Mouse (Mus musculus): ENCODE results near the gene Dthd1. TPM values are rescaled to one million over a fixed set of nuclear protein-coding genes. Genes with fewer than 3 reads are reported as not detected.

Gene Dthd1
- total and polyA plus RNA-seq, 2 experiments = not detected

DNA sequence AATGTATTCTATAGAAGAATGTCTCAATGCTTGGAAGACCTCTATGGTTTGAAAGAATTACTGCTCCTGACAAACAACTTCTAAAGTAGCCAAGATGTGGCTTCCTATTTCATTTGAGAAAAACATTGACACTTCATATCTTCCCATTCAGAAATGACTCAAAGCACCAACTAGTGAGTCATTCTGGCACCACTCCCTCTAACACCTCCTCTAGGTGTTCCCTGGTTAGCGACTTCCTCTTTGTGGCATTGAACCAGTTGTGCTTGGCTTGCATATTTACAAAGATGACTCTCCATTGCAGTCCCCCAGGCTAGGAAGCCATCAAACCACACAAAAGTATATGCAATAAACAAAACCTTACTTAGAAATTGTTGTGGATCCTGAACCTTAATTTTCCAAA is 2.1 kb downstream of the Dthd1 start:
- Histone ChIP-seq H3K79me2 (ENCODE audit: control insufficient read depth, insufficient read depth, low read length) (no peaks in the 10 kb centered on the region), H3K27me3 (ENCODE audit: control insufficient read depth, insufficient read depth, low read length) (no peaks in the 10 kb centered on the region), H3K36me3 (ENCODE audit: control insufficient read depth, insufficient read depth, low read length) (no peaks in the 10 kb centered on the region), H3K4me1 (ENCODE audit: control insufficient read depth, insufficient read depth, low read length) (no peaks in the 10 kb centered on the region), H3K4me3 (ENCODE audit: insufficient read depth, low read depth, low read length) (no peak overlapping the region), H3K9ac (ENCODE audit: low read depth, low read length) (no peak overlapping the region), H3K27ac (replicated peaks; ENCODE audit: insufficient read depth, low read depth, low read length) (no peak overlapping the region)
- peak; percentile 7 for DNase-seq (ENCODE audit: extremely low read depth, low read depth, low spot score)
- 62% methylated on average over 1 of the region's 1 CpGs for WGBS
- TF ChIP-seq CTCF (IDR thresholded peaks at IDR 0.05; ENCODE audit: low read depth, low read length) (no peak), POLR2A (IDR thresholded peaks at IDR 0.05; ENCODE audit: extremely low read depth, insufficient read depth, low read length) (no peak)

DNA sequence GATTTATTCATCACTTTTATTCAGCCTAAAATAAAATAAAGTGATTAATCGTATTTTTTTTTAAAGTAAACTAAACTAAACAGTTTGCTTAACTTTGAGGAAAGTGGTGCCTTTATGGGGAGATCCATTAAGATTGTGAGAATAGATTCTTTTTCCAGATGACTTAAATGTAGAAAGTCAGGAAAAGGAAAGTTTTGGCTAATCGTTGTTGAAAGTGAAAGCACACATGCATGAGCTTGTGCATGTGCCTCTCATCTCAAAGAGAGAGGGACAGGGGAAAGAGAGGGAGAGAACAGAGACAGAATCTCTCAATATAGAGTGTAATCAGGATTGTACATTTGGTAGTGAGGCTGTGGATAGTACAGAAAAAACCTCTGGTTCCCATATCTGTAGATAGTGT is 5.9 kb downstream of the Dthd1 start:
- no peaks in the 10 kb centered on the region for H3K27me3 ChIP-seq (ENCODE audit: control insufficient read depth, insufficient read depth, low read length)
- no peaks in the 10 kb centered on the region for H3K36me3 ChIP-seq (ENCODE audit: control insufficient read depth, insufficient read depth, low read length)
- no peak overlapping the region for H3K4me3 ChIP-seq (ENCODE audit: insufficient read depth, low read depth, low read length)
- no peak for DNase-seq (ENCODE audit: extremely low read depth, low read depth, low spot score)
- no peaks in the 10 kb centered on the region for H3K79me2 ChIP-seq (ENCODE audit: control insufficient read depth, insufficient read depth, low read length)
- no peaks in the 10 kb centered on the region for H3K4me1 ChIP-seq (ENCODE audit: control insufficient read depth, insufficient read depth, low read length)
- no peak overlapping the region for H3K9ac ChIP-seq (ENCODE audit: low read depth, low read length)
- H3K27ac ChIP-seq (replicated peaks; ENCODE audit: insufficient read depth, low read depth, low read length) = no peak overlapping the region
- TF ChIP-seq CTCF (IDR thresholded peaks at IDR 0.05; ENCODE audit: low read depth, low read length) (no peak), POLR2A (IDR thresholded peaks at IDR 0.05; ENCODE audit: extremely low read depth, insufficient read depth, low read length) (no peak)
- WGBS = 64% methylated on average over 2 of the region's 2 CpGs

DNA sequence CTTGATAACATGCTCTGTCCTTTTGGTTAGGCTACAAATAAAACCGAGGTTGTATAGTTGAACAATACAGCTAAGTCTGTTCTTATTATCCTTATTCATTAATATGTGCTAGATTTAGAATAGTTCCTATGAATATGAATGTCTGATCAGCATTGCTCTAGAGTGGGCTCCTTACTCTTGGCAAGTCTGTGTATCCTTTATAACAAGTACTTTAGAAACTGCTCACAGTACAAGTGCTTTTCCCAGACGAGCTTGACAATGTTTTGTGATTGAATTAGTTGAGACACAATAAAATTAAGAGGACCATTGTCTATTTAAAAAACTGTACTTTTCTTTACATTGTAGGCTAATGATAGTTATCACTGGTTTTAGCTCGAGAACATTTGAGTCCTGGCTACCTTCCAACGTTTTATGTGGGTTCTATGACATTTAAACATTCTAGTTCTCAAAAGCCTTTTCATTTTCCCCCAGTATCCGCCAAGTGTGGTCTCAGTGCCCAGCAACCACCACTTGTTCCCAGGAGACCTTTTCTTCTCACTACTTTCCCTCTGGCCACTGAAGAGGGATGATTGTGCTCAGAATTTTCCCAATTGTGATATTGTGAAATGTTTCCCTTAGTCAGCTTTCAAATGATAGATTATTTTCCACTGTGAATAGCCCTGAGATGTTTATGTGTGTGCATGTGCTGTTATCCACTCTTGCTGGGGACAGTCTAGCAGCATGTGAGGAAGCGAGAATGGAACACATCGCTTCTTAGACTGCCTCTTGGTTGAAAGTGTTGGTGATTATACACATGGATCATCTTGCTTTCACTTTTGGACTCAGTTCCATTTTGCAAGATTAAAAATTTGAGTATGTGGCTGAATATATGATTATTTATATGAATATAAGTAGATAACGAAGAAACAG is 7.0 kb downstream of the Dthd1 start:
- no peaks in the 10 kb centered on the region for H3K27me3 ChIP-seq (ENCODE audit: control insufficient read depth, insufficient read depth, low read length)
- H3K27ac ChIP-seq (replicated peaks; ENCODE audit: insufficient read depth, low read depth, low read length) = no peak overlapping the region
- WGBS = 70% methylated on average over 8 of the region's 8 CpGs
- H3K9ac ChIP-seq (ENCODE audit: low read depth, low read length) = no peak overlapping the region
- TF ChIP-seq POLR2A (IDR thresholded peaks at IDR 0.05; ENCODE audit: extremely low read depth, insufficient read depth, low read length) (no peak), CTCF (IDR thresholded peaks at IDR 0.05; ENCODE audit: low read depth, low read length) (no peak)
- DNase-seq (ENCODE audit: extremely low read depth, low read depth, low spot score) = no peak
- no peaks in the 10 kb centered on the region for H3K4me1 ChIP-seq (ENCODE audit: control insufficient read depth, insufficient read depth, low read length)
- no peaks in the 10 kb centered on the region for H3K79me2 ChIP-seq (ENCODE audit: control insufficient read depth, insufficient read depth, low read length)
- no peaks in the 10 kb centered on the region for H3K36me3 ChIP-seq (ENCODE audit: control insufficient read depth, insufficient read depth, low read length)
- H3K4me3 ChIP-seq (ENCODE audit: insufficient read depth, low read depth, low read length) = no peak overlapping the region

- TF ChIP-seq CTCF (IDR thresholded peaks at IDR 0.05; ENCODE audit: low read depth, low read length) (no peak), POLR2A (IDR thresholded peaks at IDR 0.05; ENCODE audit: extremely low read depth, insufficient read depth, low read length) (no peak)
- H3K4me1 ChIP-seq (ENCODE audit: control insufficient read depth, insufficient read depth, low read length) = no peaks in the 10 kb centered on the region
- 82% methylated on average over 3 of the region's 3 CpGs for WGBS
- H3K27me3 ChIP-seq (ENCODE audit: control insufficient read depth, insufficient read depth, low read length) = no peaks in the 10 kb centered on the region
- H3K27ac ChIP-seq (replicated peaks; ENCODE audit: insufficient read depth, low read depth, low read length) = no peak overlapping the region
- DNase-seq (ENCODE audit: extremely low read depth, low read depth, low spot score) = no peak
- no peak overlapping the region for H3K9ac ChIP-seq (ENCODE audit: low read depth, low read length)
- no peaks in the 10 kb centered on the region for H3K36me3 ChIP-seq (ENCODE audit: control insufficient read depth, insufficient read depth, low read length)
- no peak overlapping the region for H3K4me3 ChIP-seq (ENCODE audit: insufficient read depth, low read depth, low read length)
- no peaks in the 10 kb centered on the region for H3K79me2 ChIP-seq (ENCODE audit: control insufficient read depth, insufficient read depth, low read length)
These were observed 29.5 kb downstream of the Dthd1 start for GRCm38 (mm10) chr5:62842955-62843730.

- H3K27ac ChIP-seq (replicated peaks; ENCODE audit: insufficient read depth, low read depth, low read length) = no peak overlapping the region; the same call in 1 of the 2 replicates
- no peaks in the 10 kb centered on the region for H3K79me2 ChIP-seq (ENCODE audit: control insufficient read depth, insufficient read depth, low read length)
- no peaks in the 10 kb centered on the region for H3K36me3 ChIP-seq (ENCODE audit: control insufficient read depth, insufficient read depth, low read length)
- WGBS = 79% methylated on average over 6 of the region's 6 CpGs
- H3K4me3 ChIP-seq (ENCODE audit: insufficient read depth, low read depth, low read length) = no peak overlapping the region
- no peaks in the 10 kb centered on the region for H3K4me1 ChIP-seq (ENCODE audit: control insufficient read depth, insufficient read depth, low read length)
- no peak overlapping the region for H3K9ac ChIP-seq (ENCODE audit: low read depth, low read length)
- no peaks in the 10 kb centered on the region for H3K27me3 ChIP-seq (ENCODE audit: control insufficient read depth, insufficient read depth, low read length)
- DNase-seq (ENCODE audit: extremely low read depth, low read depth, low spot score) = peak; percentile 33
- no peak for TF ChIP-seq CTCF (IDR thresholded peaks at IDR 0.05; ENCODE audit: low read depth, low read length)
- no peak for TF ChIP-seq POLR2A (IDR thresholded peaks at IDR 0.05; ENCODE audit: extremely low read depth, insufficient read depth, low read length)
These were observed 33.0 kb downstream of the Dthd1 start for GRCm38 (mm10) chr5:62846571-62847131.

Data from liver, adult 2 months (tissue).